Mouse (Mus musculus) kidney, adult 2 months (tissue): ENCODE measurements around the gene Igsf23. TPM values are rescaled to one million over a fixed set of nuclear protein-coding genes. Genes with fewer than 3 reads are reported as not detected.

Experiments
- DNase-seq: peaks from one replicate; pipeline ENCODE4 v3.0.0; 2021
- H3K27ac ChIP-seq: fragments of 200-500 bp; 2 replicates; pipeline ENCODE4 v1.5.1; 2012; ENCODE audit warnings: low read depth, low read length, control low read depth, inconsistent platforms; ENCODE audit not compliant: insufficient read depth
- H3K27me3 ChIP-seq: fragments of 200-500 bp; replicated peaks from 2 replicates; pipeline ENCODE4 v1.6.1; 2012; ENCODE audit warnings: mild to moderate bottlenecking, moderate library complexity, low read length, inconsistent platforms; ENCODE audit not compliant: control insufficient read depth, insufficient read depth
- H3K36me3 ChIP-seq: fragments of 200-500 bp; 2 replicates; pipeline ENCODE4 v1.6.1; 2012; ENCODE audit warnings: mild to moderate bottlenecking, moderate library complexity, low read length, inconsistent platforms; ENCODE audit not compliant: control insufficient read depth, insufficient read depth
- H3K4me1 ChIP-seq: fragments of 200-500 bp; 2 replicates; pipeline ENCODE4 v1.6.1; 2011; ENCODE audit warnings: low read length; ENCODE audit not compliant: control insufficient read depth, insufficient read depth
- H3K4me3 ChIP-seq: fragments of 200-500 bp; 2 replicates; pipeline ENCODE4 v1.5.1; 2011; ENCODE audit warnings: mild to moderate bottlenecking, low read depth, low read length, control low read depth; ENCODE audit not compliant: insufficient read depth
- CTCF ChIP-seq: fragments of 200-500 bp; conservative IDR thresholded peaks from 2 replicates; pipeline ENCODE4 v1.5.1; 2011; ENCODE audit warnings: low read depth, mild to moderate bottlenecking, control low read depth, low read length, moderate library complexity, mixed read lengths; ENCODE audit not compliant: insufficient read depth, insufficient read length
- POLR2A ChIP-seq: fragments of 200-500 bp; IDR thresholded peaks from one replicate; pipeline ENCODE4 v1.6.1; 2011; ENCODE audit warnings: low read depth, low read length, control low read depth
- WGBS: fragments of 180-500 bp; shearing (Covaris S2); methylation state at CpG from one replicate; pipeline ENCODE4 v1.1.7; 2018; 5-methylcytosine and 5-hydroxymethylcytosine counted together
- polyA plus RNA-seq: library from polyadenylated mRNA; depleted of rRNA; stranded (reverse); fragments of >200 nt; gene quantifications from 2 replicates; pipeline ENCODE4 v1.2.3, GENCODE M21; 2012

Igsf23 gene
- polyA plus RNA-seq, 1 experiment = 0.31 TPM

DNA sequence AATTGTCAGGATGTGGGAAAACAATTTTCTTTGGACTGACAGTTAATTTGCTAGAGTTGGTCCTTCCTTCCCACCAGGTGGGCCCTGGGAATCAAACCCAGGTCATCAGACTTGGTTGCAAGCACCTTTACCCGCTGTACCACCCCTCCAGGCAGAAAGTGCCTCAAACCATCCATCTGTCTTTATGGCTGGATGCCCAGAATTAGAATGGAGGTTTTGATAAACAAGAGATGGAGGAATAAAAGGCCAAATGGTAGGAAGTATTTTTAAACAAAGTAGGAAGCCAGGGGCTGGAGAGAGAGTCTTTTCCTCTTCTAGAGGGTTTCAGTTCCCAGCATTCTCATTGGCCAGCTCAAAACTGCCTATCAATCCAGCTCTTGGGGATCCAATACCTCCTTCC, 25.2 kb downstream of the Igsf23 start:
- no peaks in the 10 kb centered on the region for H3K36me3 ChIP-seq
- no peaks in the 10 kb centered on the region for H3K27me3 ChIP-seq
- H3K27ac ChIP-seq = no peak overlapping the region
- no peak for DNase-seq
- no peaks in the 10 kb centered on the region for H3K4me1 ChIP-seq
- 77% methylated on average over 1 of the region's 1 CpGs for WGBS
- H3K4me3 ChIP-seq = no peak overlapping the region
- TF ChIP-seq POLR2A = no peak
- no peak for TF ChIP-seq CTCF

DNA sequence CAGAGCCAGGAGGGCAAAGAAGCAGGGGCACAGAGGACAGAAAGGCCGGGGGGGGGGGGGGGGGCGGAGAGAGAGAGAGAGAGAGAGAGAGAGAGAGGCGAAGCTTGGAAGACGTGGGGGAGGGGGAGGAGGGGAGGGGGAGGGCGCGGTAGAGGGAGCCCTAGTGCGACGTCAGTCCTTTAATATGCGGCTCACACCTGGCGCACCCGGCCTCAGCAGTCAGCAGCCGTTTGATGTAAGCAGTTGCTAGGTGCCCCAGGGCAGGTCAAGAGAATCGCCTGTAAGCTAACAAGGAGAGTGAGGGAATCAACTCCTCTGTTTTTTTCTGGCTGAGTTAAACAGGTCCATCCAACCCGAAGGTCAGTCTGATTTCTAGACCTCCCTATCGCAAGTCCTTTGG, 26.8 kb downstream of the Igsf23 start:
- no peaks in the 10 kb centered on the region for H3K4me1 ChIP-seq
- H3K27me3 ChIP-seq = no peaks in the 10 kb centered on the region
- no peak overlapping the region for H3K4me3 ChIP-seq
- DNase-seq = peak; percentile 40
- TF ChIP-seq CTCF (no peak), POLR2A (no peak)
- H3K27ac ChIP-seq = no peak overlapping the region
- H3K36me3 ChIP-seq = no peaks in the 10 kb centered on the region
- WGBS = 29% methylated on average over 11 of the region's 15 CpGs

DNA sequence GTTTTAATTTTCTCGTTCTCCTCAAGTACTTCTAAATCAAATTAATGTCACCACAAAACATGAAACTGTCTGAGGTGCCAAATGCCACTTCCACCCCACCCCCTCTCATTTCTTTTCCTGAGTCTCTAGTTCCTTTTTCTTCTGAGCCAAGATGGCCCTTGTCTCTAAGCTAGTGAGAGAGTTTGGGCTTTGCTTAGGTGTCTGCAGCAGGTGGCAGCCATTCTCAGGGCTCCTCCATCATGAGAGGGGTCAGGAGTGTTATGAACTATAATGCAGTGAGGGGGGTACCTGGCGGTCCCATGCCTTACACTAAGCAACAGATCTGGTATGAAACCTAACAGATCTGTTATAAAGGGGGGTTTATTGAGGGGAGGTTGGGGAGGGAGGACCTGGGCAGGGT, 27.2 kb downstream of the Igsf23 start:
- no peak overlapping the region for H3K27ac ChIP-seq
- H3K27me3 ChIP-seq = no peaks in the 10 kb centered on the region
- no peak for DNase-seq
- TF ChIP-seq CTCF (no peak), POLR2A (no peak)
- H3K4me1 ChIP-seq = no peaks in the 10 kb centered on the region
- no peaks in the 10 kb centered on the region for H3K36me3 ChIP-seq
- 44% methylated on average over 2 of the region's 2 CpGs for WGBS
- no peak overlapping the region for H3K4me3 ChIP-seq

DNA sequence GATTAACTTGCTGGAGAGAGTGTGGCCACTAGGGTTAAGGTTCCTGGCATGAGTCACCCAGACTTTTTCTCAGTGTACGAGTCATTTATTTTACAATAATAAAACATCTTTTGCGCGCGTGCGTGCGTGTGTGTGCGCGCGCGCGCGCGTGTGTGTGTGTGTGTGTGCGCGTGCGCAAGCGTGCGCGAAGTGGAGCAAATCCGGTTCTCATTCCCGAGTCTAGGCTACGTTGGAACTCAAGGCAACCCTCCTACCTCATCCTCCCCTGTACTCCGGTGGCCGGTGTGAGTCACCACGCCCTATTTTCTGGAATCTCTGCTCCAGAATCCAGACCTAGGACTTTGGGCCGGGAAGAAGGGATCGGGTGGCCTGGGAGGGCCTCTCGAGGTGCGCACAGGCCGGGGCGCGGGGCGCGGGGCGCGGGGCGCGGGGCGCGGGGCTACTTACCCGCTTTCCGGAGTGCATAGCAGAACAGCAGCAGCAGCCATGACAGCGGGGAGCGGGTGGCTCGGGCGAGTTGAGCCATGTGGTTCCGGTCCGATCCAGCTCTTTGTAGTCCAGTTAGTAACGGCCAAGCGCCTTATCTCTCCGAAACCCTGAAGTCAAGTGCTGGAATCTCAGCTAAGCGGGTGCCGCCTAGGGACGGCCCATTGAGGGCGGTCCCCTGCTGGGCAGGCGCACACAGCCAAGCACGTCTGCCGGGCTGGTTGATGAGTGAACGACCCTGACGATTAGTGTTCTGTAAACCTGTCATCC, 29.9 kb downstream of the Igsf23 start, which contains the start of gene Pvr:
Gene Pvr, minus strand, starts transcription at position 655 of the 756 bp plus-strand sequence.
- H3K27ac ChIP-seq = peak within 1 kb of the TSS; percentile 69
- no peaks in the 10 kb centered on the region for H3K36me3 ChIP-seq
- TF ChIP-seq CTCF = 0 out of 2 replicates have a peak, but pooled peaks have one; percentile 20
- TF ChIP-seq POLR2A = peak; percentile 71
- no peaks in the 10 kb centered on the region for H3K27me3 ChIP-seq
- DNase-seq = peak; percentile 91
- under 1% methylated on average over 60 of the region's 60 CpGs for WGBS
- peak within 1 kb of the TSS; percentile 84 for H3K4me3 ChIP-seq
- H3K4me1 ChIP-seq = no peaks in the 10 kb centered on the region

DNA sequence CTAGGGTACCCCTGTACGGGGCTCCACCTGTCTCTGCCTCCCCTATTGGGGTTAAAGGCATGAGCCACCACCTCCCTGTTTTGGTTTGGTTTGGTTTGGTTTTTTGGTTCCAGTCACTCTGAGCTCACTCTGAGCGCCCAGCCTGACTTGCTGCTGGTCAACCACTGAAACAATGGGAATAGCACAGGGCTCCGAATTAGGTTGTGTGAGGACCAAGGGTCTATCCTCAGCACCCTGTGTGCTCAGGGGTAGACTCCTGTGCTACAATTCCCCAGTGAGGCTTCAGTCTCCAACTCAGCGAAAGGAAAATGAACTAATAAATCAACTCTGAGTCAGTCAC, 30.4 kb downstream of the Igsf23 start:
- no peak for DNase-seq
- 26% methylated on average over 4 of the region's 4 CpGs for WGBS
- Histone ChIP-seq H3K27me3 (no peaks in the 10 kb centered on the region), H3K36me3 (no peaks in the 10 kb centered on the region), H3K4me1 (no peaks in the 10 kb centered on the region), H3K27ac (peak overlapping the region; percentile 7; the same call in 1 of the 2 replicates), H3K4me3 (peak overlapping the region; percentile 84)
- no peak for TF ChIP-seq CTCF
- no peak for TF ChIP-seq POLR2A

DNA sequence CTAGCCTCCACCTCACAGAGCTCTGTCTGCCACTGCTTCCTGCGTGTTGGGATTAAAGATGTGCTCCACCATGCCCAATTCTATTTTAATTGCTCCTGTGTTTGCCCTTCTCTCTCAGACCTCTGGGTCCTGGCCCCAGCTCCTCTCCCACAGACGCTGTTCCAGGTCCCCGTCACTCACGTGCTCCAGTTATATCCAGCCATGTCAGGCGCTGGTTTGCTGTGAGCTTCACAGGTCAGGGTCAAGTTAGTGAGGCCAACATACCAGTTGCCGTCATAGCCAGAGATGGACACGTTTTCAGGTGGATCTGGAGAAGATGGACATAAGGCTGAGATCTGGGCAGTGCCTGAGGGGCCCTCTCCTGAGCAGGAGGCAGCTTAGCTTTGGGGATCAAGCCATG, 36.0 kb downstream of the Igsf23 start:
- no peak overlapping the region for H3K27ac ChIP-seq
- H3K27me3 ChIP-seq = no peaks in the 10 kb centered on the region
- no peaks in the 10 kb centered on the region for H3K4me1 ChIP-seq
- no peak overlapping the region for H3K4me3 ChIP-seq
- TF ChIP-seq CTCF (no peak), POLR2A (no peak)
- 91% methylated on average over 7 of the region's 7 CpGs for WGBS
- no peak for DNase-seq
- H3K36me3 ChIP-seq = no peaks in the 10 kb centered on the region; the same call in 1 of the 2 replicates

DNA sequence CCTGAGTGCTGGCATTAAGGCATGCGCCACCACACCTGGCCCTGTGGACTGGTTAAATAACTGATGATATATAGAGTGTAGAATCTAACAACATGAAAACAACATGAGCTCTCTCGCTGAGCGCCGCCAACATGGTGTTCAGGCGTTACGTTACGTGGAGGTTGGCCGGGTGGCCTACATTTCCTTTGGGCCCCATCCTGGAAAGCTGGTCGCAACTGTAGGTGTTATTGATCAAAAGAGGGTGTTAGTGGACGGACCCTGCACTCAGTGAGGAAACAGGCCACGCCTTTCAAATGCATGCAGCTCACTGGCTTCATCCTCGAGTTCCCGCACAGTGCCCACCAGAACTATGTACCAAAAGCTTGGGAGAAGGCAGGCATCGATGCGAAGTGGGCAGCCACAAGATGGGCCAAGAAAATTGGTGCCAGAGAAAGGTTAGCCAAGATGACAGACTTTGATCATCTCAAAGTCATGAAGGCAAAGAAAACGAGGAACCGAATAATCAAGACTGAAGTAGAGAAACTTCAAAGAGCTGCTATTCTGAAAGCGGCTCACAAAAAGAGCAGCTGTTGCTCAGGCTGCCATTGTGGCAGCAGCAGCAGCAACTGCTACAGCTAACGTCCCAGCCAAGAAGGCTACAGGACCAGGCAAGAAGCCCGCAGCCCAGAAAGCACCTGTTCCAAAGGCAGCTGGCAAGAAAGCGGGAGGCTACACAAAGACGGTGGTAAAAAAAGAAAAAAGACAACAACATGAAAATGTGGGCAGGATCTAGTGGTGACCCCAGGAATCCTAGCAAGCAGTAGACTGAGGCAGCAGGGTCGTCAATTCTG, 38.6 kb downstream of the Igsf23 start:
- Histone ChIP-seq H3K27me3 (no peaks in the 10 kb centered on the region), H3K36me3 (no peaks in the 10 kb centered on the region; the same call in none of the 2 replicates), H3K4me3 (no peak overlapping the region), H3K27ac (no peak overlapping the region), H3K4me1 (no peaks in the 10 kb centered on the region)
- DNase-seq = no peak
- WGBS = 91% methylated on average over 23 of the region's 23 CpGs
- TF ChIP-seq POLR2A = no peak
- no peak for TF ChIP-seq CTCF
